Comparison of ENCODE assay signal across 25 mouse cellular contexts in genomic region chr5:67103016-67103415, GRCm38 (mm10). TPM values are rescaled to one million over a fixed set of nuclear protein-coding genes. Genes with fewer than 3 reads are reported as not detected.
DNase-seq lines count a peak whose midpoint lies in the region; ATAC-seq and TF ChIP-seq lines count a peak whose summit lies in the region.
"Had no signal": no experiment of that assay in that cellular context is flagged by ENCODE, and none has a peak within 500 bp of the region (broad histone marks: within the 10 kb centered on the region; RNA-seq: fewer than 3 reads in every experiment).

No protein-coding gene starts in this region.

- H3K9ac ChIP-seq in hindbrain, postnatal 0 days (replicated peaks; ENCODE audit: low read length): no peak overlapping the region
- H3K9ac ChIP-seq in midbrain, embryonic 11.5 days (ENCODE audit: low read length): no peak overlapping the region
- no peak overlapping the region for H3K9ac ChIP-seq in midbrain, embryonic 15.5 days
- H3K9ac ChIP-seq: embryonic facial prominence, embryonic 13.5 days; embryonic facial prominence, embryonic 15.5 days; forebrain, embryonic 13.5 days; forebrain, embryonic 15.5 days had no signal

- no peak for ATAC-seq in hindbrain, postnatal 0 days
- no peak for ATAC-seq in midbrain, embryonic 11.5 days (ENCODE audit: low FRiP score)
- no peak for ATAC-seq in midbrain, embryonic 15.5 days (replicated peaks)
- ATAC-seq: forebrain, embryonic 13.5 days; forebrain, embryonic 15.5 days had no signal

- no peak overlapping the region for H3K4me3 ChIP-seq in hindbrain, embryonic 10.5 days
- no peak overlapping the region for H3K4me3 ChIP-seq in hindbrain, postnatal 0 days (ENCODE audit: low read length)
- H3K4me3 ChIP-seq in midbrain, embryonic 11.5 days (ENCODE audit: low read depth, low read length): no peak overlapping the region
- no peak overlapping the region for H3K4me3 ChIP-seq in midbrain, embryonic 15.5 days
- H3K4me3 ChIP-seq: embryonic facial prominence, embryonic 13.5 days; embryonic facial prominence, embryonic 15.5 days; erythroblast, embryonic 14.5 days; forebrain, embryonic 13.5 days; forebrain, embryonic 15.5 days had no signal

- no peak overlapping the region for H3K4me2 ChIP-seq in hindbrain, postnatal 0 days (ENCODE audit: low read depth, low read length)
- H3K4me2 ChIP-seq in midbrain, embryonic 11.5 days: no peak overlapping the region
- H3K4me2 ChIP-seq in midbrain, embryonic 15.5 days: no peak overlapping the region
- H3K4me2 ChIP-seq: embryonic facial prominence, embryonic 13.5 days; embryonic facial prominence, embryonic 15.5 days; forebrain, embryonic 13.5 days; forebrain, embryonic 15.5 days had no signal

- peaks cover 97% of the 10 kb centered on the region for H3K27me3 ChIP-seq in hindbrain, embryonic 10.5 days (ENCODE audit: insufficient read depth, poor library complexity, severe bottlenecking)
- H3K27me3 ChIP-seq in hindbrain, postnatal 0 days (ENCODE audit: insufficient read depth, low read length): peaks cover 59% of the 10 kb centered on the region
- H3K27me3 ChIP-seq in midbrain, embryonic 11.5 days (ENCODE audit: control insufficient read depth, insufficient read depth, low read length): peaks cover 74% of the 10 kb centered on the region
- H3K27me3 ChIP-seq in midbrain, embryonic 15.5 days (replicated peaks): peaks cover 77% of the 10 kb centered on the region

- no peaks in the 10 kb centered on the region for H3K9me3 ChIP-seq in hindbrain, embryonic 10.5 days
- H3K9me3 ChIP-seq in hindbrain, postnatal 0 days (ENCODE audit: low read length): no peaks in the 10 kb centered on the region
- H3K9me3 ChIP-seq in midbrain, embryonic 11.5 days (ENCODE audit: control insufficient read depth, low read length): no peaks in the 10 kb centered on the region
- no peaks in the 10 kb centered on the region for H3K9me3 ChIP-seq in midbrain, embryonic 15.5 days
- H3K9me3 ChIP-seq: embryonic facial prominence, embryonic 13.5 days; embryonic facial prominence, embryonic 15.5 days; forebrain, embryonic 13.5 days; forebrain, embryonic 15.5 days had no signal

- no peak for TF ChIP-seq CTCF in hindbrain, postnatal 0 days (IDR thresholded peaks at IDR 0.05; ENCODE audit: low read depth)

- H3K36me3 ChIP-seq in hindbrain, embryonic 10.5 days: no peaks in the 10 kb centered on the region
- H3K36me3 ChIP-seq in hindbrain, postnatal 0 days (ENCODE audit: insufficient read depth, low read length): no peaks in the 10 kb centered on the region
- H3K36me3 ChIP-seq in midbrain, embryonic 11.5 days (ENCODE audit: control insufficient read depth, insufficient read depth, low read length): no peaks in the 10 kb centered on the region
- no peaks in the 10 kb centered on the region for H3K36me3 ChIP-seq in midbrain, embryonic 15.5 days (replicated peaks)
- H3K36me3 ChIP-seq: embryonic facial prominence, embryonic 13.5 days; embryonic facial prominence, embryonic 15.5 days; forebrain, embryonic 15.5 days had no signal

- 8% methylated on average over 3 of the region's 3 CpGs for WGBS in hindbrain, embryonic 10.5 days
- 2% methylated on average over 3 of the region's 3 CpGs for WGBS in hindbrain, postnatal 0 days
- WGBS in midbrain, embryonic 11.5 days: 9% methylated on average over 3 of the region's 3 CpGs
- 8% methylated on average over 3 of the region's 3 CpGs for WGBS in midbrain, embryonic 15.5 days

- no peak overlapping the region for H3K27ac ChIP-seq in hindbrain, embryonic 10.5 days
- no peak overlapping the region for H3K27ac ChIP-seq in hindbrain, postnatal 0 days
- H3K27ac ChIP-seq in midbrain, embryonic 11.5 days (ENCODE audit: low read depth, low read length): no peak overlapping the region
- no peak overlapping the region for H3K27ac ChIP-seq in midbrain, embryonic 15.5 days
- H3K27ac ChIP-seq: embryonic facial prominence, embryonic 13.5 days; embryonic facial prominence, embryonic 15.5 days; forebrain, embryonic 13.5 days; forebrain, embryonic 15.5 days had no signal

- H3K4me1 ChIP-seq in hindbrain, embryonic 10.5 days (replicated peaks): peaks cover 32% of the 10 kb centered on the region
- no peaks in the 10 kb centered on the region for H3K4me1 ChIP-seq in hindbrain, postnatal 0 days (ENCODE audit: insufficient read depth, low read length)
- no peaks in the 10 kb centered on the region; the same call in 1 of the 2 replicates for H3K4me1 ChIP-seq in midbrain, embryonic 11.5 days (ENCODE audit: control insufficient read depth, insufficient read depth, low read length)
- no peaks in the 10 kb centered on the region for H3K4me1 ChIP-seq in midbrain, embryonic 15.5 days
- H3K4me1 ChIP-seq: embryonic facial prominence, embryonic 13.5 days; forebrain, embryonic 15.5 days had no signal

- DNase-seq in embryo, embryonic 9.5 days (ENCODE audit: extremely low spot score): peak; percentile 32
- no peak for DNase-seq in embryo, embryonic 11 days
- peak; percentile 23 for DNase-seq in hindbrain, embryonic 10.5 days (ENCODE audit: low spot score)
- no peak for DNase-seq in hindbrain, postnatal 0 days (ENCODE audit: low spot score)
- DNase-seq in midbrain, embryonic 11.5 days (ENCODE audit: low spot score, missing footprints): peak; percentile 92
- DNase-seq: adrenal gland, adult 2 months; adrenal gland, postnatal 10 days; adrenal gland, postnatal 25 days; cerebellum, adult 11 months; cerebellum, adult 18-20 months; cerebellum, adult 8-10 months; cerebellum, adult 9-11 months; cerebellum, postnatal 14 days; cerebellum, postnatal 36 days had no signal

RNA-seq across cellular contexts. Expression of gene Phox2b, which starts 3.9 kb away (rescaled TPM):
- polyA plus RNA-seq in hindbrain, embryonic 10.5 days (2016; fragmentation: Nextera tagmentation; extraction: Ambion mirVana): 26.9 and 45.5 TPM in 2 replicates
- total RNA-seq in hindbrain, postnatal 0 days (2014; rRNA removed): 11.3 and 17.3 TPM in 2 replicates
- polyA plus RNA-seq in hindbrain, postnatal 0 days (2015; fragmentation: Nextera tagmentation; extraction: Ambion mirVana): 15.3 and 15.8 TPM in 2 replicates
- 2.5 and 2.8 TPM in 2 replicates for polyA plus RNA-seq in midbrain, embryonic 11.5 days (2014; fragmentation: Nextera tagmentation; extraction: Ambion mirVana)
- 0.80 and 1.5 TPM in 2 replicates for polyA plus RNA-seq in midbrain, embryonic 15.5 days (2015; fragmentation: Nextera tagmentation; extraction: Ambion mirVana)
- total RNA-seq: common myeloid progenitor, adult 5-6 weeks; MEL had no signal
- polyA plus RNA-seq: C2C12; erythroblast, embryonic 14.5 days; forebrain, embryonic 11.5 days; forebrain, embryonic 13.5 days; forebrain, embryonic 15.5 days; frontal cortex, adult 2 months had no signal

Comparison
In these comparisons a context has a peak if more than half of its experiments do, and no peak if none do; other contexts are left out.
1. DNase-seq: peak in embryo, embryonic 9.5 days (single experiment), hindbrain, embryonic 10.5 days (single experiment) and midbrain, embryonic 11.5 days (single experiment); none in embryo, embryonic 11 days (single experiment) and hindbrain, postnatal 0 days (single experiment).